In the genomic region with DNA sequence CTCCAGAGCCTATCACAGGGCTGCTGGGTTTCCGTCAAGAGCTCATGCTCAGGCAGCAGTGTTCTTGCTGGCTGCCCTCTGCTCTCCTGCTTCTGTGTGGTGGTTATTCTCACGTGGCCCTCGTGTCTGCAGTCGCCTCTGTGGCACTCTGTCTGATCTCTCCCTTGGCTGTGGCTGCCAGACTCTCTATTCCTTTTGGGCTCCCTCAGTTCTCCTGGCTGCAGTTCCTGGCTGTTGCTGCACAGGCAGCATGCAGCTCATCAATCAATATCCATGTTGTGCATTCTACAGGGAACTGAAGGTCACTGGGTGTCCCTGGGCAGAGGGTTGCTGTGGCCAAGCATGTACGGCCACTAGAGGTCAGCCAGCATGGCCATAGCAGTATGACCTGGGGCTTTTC, we compare ENCODE assay signal across 13 mouse cellular contexts.
A peak's percentile ranks its signal among the peaks of the same experiment; 100 is the strongest.
DNase-seq lines count a peak whose midpoint lies in the region; ATAC-seq and TF ChIP-seq lines count a peak whose summit lies in the region.
"Had no signal": no experiment of that assay in that cellular context is flagged by ENCODE, and none has a peak within 500 bp of the region (broad histone marks: within the 10 kb centered on the region; RNA-seq: fewer than 3 reads in every experiment).

No protein-coding gene starts in this region.

- DNase-seq in hindbrain, embryonic 10.5 days (ENCODE audit: low spot score) = peak; percentile 8
- DNase-seq in hindbrain, embryonic 14.5 days (ENCODE audit: low spot score) = no peak
- DNase-seq in layer of hippocampus, adult 2 months (ENCODE audit: low spot score in 2 of 2) = no peak
- DNase-seq in layer of hippocampus, postnatal 25 days (ENCODE audit: extremely low spot score in 1 of 2, low spot score in 1 of 2) = no peak
- DNase-seq in adrenal gland, postnatal 36 days = peak; percentile 53 to 57
- peak; percentile 29 for DNase-seq in lung, postnatal 36 days
- no peak for DNase-seq in c-Kit-positive CD71-positive TER-119-positive erythroid progenitor cells, embryonic 14.5 days (ENCODE audit: low spot score)
- no peak for DNase-seq in right cerebral cortex, adult 2 months (ENCODE audit: low spot score in 2 of 2)
- DNase-seq: cerebellum, adult 8-10 months; right cerebral cortex, adult 18-20 months had no signal

- no peaks in the 10 kb centered on the region for H3K36me3 ChIP-seq in hindbrain, embryonic 10.5 days
- no peaks in the 10 kb centered on the region for H3K36me3 ChIP-seq in hindbrain, embryonic 14.5 days (replicated peaks; ENCODE audit: control insufficient read depth, insufficient read depth)
- H3K36me3 ChIP-seq: liver, embryonic 12.5 days had no signal

- H3K27me3 ChIP-seq in hindbrain, embryonic 10.5 days (ENCODE audit: insufficient read depth, poor library complexity, severe bottlenecking) = no peaks in the 10 kb centered on the region
- no peaks in the 10 kb centered on the region for H3K27me3 ChIP-seq in hindbrain, embryonic 14.5 days (ENCODE audit: control insufficient read depth, insufficient read depth, low read length)
- H3K27me3 ChIP-seq: liver, embryonic 12.5 days; megakaryocyte, embryonic 14.5 days had no signal

- no peak overlapping the region for H3K4me3 ChIP-seq in hindbrain, embryonic 10.5 days
- H3K4me3 ChIP-seq in hindbrain, embryonic 14.5 days (replicated peaks; ENCODE audit: low read length) = no peak overlapping the region
- no peak overlapping the region for H3K4me3 ChIP-seq in layer of hippocampus, adult 2 months
- H3K4me3 ChIP-seq: liver, embryonic 12.5 days; megakaryocyte, embryonic 14.5 days had no signal

- ATAC-seq in hindbrain, embryonic 14.5 days (ENCODE audit: low FRiP score) = no peak
- ATAC-seq: intestine, embryonic 16.5 days; liver, embryonic 12.5 days had no signal

- peak; percentile 36 for TF ChIP-seq CTCF in layer of hippocampus, adult 2 months (conservative IDR thresholded peaks at IDR 0.05)

- no peak overlapping the region for H3K9ac ChIP-seq in hindbrain, embryonic 14.5 days
- H3K9ac ChIP-seq: liver, embryonic 12.5 days had no signal

- H3K4me2 ChIP-seq in hindbrain, embryonic 14.5 days (replicated peaks) = no peak overlapping the region
- H3K4me2 ChIP-seq: liver, embryonic 12.5 days had no signal

- no peaks in the 10 kb centered on the region; the same call in 1 of the 2 replicates for H3K4me1 ChIP-seq in hindbrain, embryonic 10.5 days (replicated peaks)
- no peaks in the 10 kb centered on the region for H3K4me1 ChIP-seq in hindbrain, embryonic 14.5 days (replicated peaks; ENCODE audit: control insufficient read depth, insufficient read depth, low read length)
- H3K4me1 ChIP-seq: liver, embryonic 12.5 days; megakaryocyte, embryonic 14.5 days had no signal

- H3K27ac ChIP-seq in hindbrain, embryonic 10.5 days = no peak overlapping the region
- no peak overlapping the region for H3K27ac ChIP-seq in hindbrain, embryonic 14.5 days
- no peak overlapping the region for H3K27ac ChIP-seq in layer of hippocampus, adult 2 months
- H3K27ac ChIP-seq: liver, embryonic 12.5 days had no signal

- no peaks in the 10 kb centered on the region for H3K9me3 ChIP-seq in hindbrain, embryonic 10.5 days
- H3K9me3 ChIP-seq in hindbrain, embryonic 14.5 days (ENCODE audit: control insufficient read depth, low read length) = no peaks in the 10 kb centered on the region

- WGBS in hindbrain, embryonic 10.5 days = 83% methylated on average over 5 of the region's 5 CpGs
- WGBS in hindbrain, embryonic 14.5 days = 67% methylated on average over 5 of the region's 5 CpGs

Comparison
In these comparisons a context has a peak if more than half of its experiments do, and no peak if none do; other contexts are left out.
1. DNase-seq: peak in hindbrain, embryonic 10.5 days (single experiment), adrenal gland, postnatal 36 days (2 of 2) and lung, postnatal 36 days (single experiment); none in hindbrain, embryonic 14.5 days (single experiment), layer of hippocampus, adult 2 months (0 of 2), layer of hippocampus, postnatal 25 days (0 of 2), c-Kit-positive CD71-positive TER-119-positive erythroid progenitor cells, embryonic 14.5 days (single experiment) and right cerebral cortex, adult 2 months (0 of 2).